Mouse (Mus musculus) embryonic fibroblast, embryonic 13.5 days (primary cell): ENCODE data around the gene Mpv17l2. TPM values are rescaled to one million over a fixed set of nuclear protein-coding genes. Genes with fewer than 3 reads are reported as not detected.

Experiments
- H3K27ac ChIP-seq: 2 replicates; pipeline ENCODE4 v1.5.1; 2012; ENCODE audit warnings: low read length, control low read depth, inconsistent platforms; ENCODE audit not compliant: insufficient read depth
- H3K4me1 ChIP-seq: 2 replicates; pipeline ENCODE4 v1.6.1; 2011; ENCODE audit warnings: low read length; ENCODE audit not compliant: control insufficient read depth, insufficient read depth
- H3K4me3 ChIP-seq: 2 replicates; pipeline ENCODE4 v1.5.1; 2011; ENCODE audit warnings: mild to moderate bottlenecking, control low read depth, low read length; ENCODE audit not compliant: insufficient read depth
- CTCF ChIP-seq: IDR thresholded peaks from 2 replicates; pipeline ENCODE4 v1.5.1; 2011; ENCODE audit warnings: mild to moderate bottlenecking, control low read depth, low read length, moderate library complexity, borderline replicate concordance; ENCODE audit not compliant: insufficient read depth
- POLR2A ChIP-seq: IDR thresholded peaks from 2 replicates; pipeline ENCODE4 v1.6.1; 2011; ENCODE audit warnings: low read depth, mild to moderate bottlenecking, control low read depth, low read length, moderate library complexity
- polyA plus RNA-seq: library from polyadenylated mRNA; stranded (reverse); fragments of >200 nt; gene quantifications from 2 replicates; pipeline ENCODE4 v1.2.4, GENCODE M21; 2011; ENCODE audit warnings: low read depth; ENCODE audit not compliant: missing spikeins, insufficient read length

Mpv17l2 gene
- polyA plus RNA-seq, 1 experiment, result 29.1 TPM

- Histone ChIP-seq H3K4me1 (no peaks in the 10 kb centered on the region), H3K4me3 (no peak overlapping the region), H3K27ac (no peak overlapping the region)
- TF ChIP-seq CTCF, result no peak
- TF ChIP-seq POLR2A, result no peak
Measured at GRCm38 (mm10) chr8:70725792-70726447, 34.8 kb downstream of the Mpv17l2 start.

DNA sequence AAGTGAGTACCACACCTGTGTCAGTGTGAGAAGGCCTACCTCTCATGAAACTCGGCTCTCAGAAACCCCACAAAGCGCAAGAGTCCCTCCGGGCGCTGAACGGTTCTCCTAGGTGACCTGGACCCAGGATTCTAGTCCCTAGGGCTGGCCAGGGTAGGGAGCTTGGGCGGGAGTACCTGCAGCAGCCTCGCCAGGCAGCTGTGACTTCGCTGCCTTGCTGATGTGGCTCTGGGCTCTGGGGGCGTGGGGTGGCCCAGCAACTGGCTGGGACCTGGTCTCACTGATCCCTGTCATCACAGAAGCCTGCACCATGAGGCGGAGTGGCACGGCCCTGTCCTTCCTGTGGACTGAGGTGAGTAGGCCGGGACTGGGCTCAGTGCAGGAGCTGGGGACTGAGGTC lies 36.5 kb downstream of the Mpv17l2 start:
- TF ChIP-seq CTCF (no peak), POLR2A (no peak)
- no peak overlapping the region for H3K4me3 ChIP-seq
- no peaks in the 10 kb centered on the region for H3K4me1 ChIP-seq
- no peak overlapping the region for H3K27ac ChIP-seq

- no peak within 1 kb of the TSS for H3K27ac ChIP-seq
- H3K4me1 ChIP-seq, result no peaks in the 10 kb centered on the region
- H3K4me3 ChIP-seq, result no peak within 1 kb of the TSS
- TF ChIP-seq CTCF, result no peak
- no peak for TF ChIP-seq POLR2A
Measured at GRCm38 (mm10) chr8:70723486-70724210, 37.1 kb downstream of the Mpv17l2 start, which contains the start of gene Pde4c. Gene Pde4c, plus strand, starts transcription at chr8:70723720.

DNA sequence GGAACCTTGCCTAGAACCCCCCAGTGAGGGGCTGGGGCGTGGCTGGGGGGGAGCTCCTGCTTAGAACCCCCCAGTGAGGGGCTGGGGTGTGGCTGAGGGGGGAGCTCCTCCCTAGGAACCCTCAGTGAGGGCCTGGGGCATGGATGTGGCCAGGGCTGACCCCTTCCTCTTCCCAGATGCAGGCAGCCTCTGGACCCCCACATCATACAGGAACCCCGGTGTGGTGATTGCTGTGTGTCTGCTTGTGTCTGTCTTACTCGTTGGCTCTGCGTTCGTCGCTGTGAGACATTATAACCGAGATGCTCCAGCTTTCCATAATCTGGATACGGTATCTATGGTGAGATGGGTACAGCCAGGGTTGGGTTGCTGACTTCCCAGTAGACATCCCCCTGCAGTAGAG lies 39.1 kb downstream of the Mpv17l2 start:
- H3K4me3 ChIP-seq, result no peak overlapping the region
- no peak overlapping the region for H3K27ac ChIP-seq
- TF ChIP-seq CTCF, result no peak
- no peak for TF ChIP-seq POLR2A
- H3K4me1 ChIP-seq, result no peaks in the 10 kb centered on the region

DNA sequence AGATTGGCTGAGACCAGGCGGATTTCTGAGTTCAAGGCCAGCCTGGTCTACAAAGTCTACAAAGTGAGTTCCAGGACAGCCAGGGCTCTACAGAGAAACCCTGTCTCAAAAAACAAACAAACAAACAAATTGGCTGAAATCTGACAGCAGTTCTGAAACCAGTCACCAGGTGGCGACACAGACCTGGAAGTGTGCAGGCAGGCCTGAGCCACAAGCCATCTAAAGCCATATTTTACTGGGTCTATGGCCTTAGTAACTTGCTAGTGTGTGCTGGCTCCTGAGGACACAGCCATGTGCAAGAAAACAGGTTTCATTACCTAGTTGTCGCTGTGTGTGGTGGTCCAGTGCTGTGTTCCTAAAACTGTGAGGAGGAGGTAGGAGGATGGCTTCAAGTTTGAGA lies 40.0 kb downstream of the Mpv17l2 start:
- TF ChIP-seq CTCF (peak; percentile 93), POLR2A (no peak)
- Histone ChIP-seq H3K27ac (no peak overlapping the region), H3K4me1 (no peaks in the 10 kb centered on the region), H3K4me3 (no peak overlapping the region)

DNA sequence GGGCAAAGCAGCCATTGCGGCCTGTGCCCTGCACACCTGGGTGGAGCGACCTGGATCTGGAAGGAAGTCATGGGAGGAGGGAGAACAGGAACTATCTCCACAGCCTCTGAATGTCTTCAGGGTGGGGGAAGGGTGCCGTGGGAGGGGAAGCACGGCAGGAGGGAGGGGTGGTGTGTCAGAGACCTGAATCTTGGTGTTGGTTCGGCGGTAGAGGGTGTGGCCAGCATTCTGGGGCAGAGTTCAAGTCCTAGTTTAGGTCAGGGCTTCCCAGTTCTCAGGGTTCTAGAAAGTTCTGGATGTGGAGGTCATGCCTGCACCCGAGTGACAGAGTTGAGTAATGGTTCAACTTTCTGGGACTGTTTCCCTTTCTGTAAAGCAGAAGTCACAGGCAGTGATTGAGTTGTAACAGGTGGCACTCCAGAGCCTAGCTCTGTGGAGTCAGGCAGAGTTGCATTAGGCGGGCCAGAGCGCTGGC lies 40.9 kb downstream of the Mpv17l2 start:
- Histone ChIP-seq H3K27ac (no peak overlapping the region), H3K4me3 (no peak overlapping the region), H3K4me1 (no peaks in the 10 kb centered on the region)
- TF ChIP-seq CTCF, result no peak
- no peak for TF ChIP-seq POLR2A

- Histone ChIP-seq H3K4me3 (no peak within 1 kb of the TSS), H3K4me1 (no peaks in the 10 kb centered on the region), H3K27ac (no peak within 1 kb of the TSS)
- TF ChIP-seq POLR2A (no peak), CTCF (peak; percentile 68)
Measured at GRCm38 (mm10) chr8:70718297-70718696, 42.4 kb downstream of the Mpv17l2 start, which contains the start of gene Gm3336. Gene Gm3336, plus strand, starts transcription at chr8:70718543.

DNA sequence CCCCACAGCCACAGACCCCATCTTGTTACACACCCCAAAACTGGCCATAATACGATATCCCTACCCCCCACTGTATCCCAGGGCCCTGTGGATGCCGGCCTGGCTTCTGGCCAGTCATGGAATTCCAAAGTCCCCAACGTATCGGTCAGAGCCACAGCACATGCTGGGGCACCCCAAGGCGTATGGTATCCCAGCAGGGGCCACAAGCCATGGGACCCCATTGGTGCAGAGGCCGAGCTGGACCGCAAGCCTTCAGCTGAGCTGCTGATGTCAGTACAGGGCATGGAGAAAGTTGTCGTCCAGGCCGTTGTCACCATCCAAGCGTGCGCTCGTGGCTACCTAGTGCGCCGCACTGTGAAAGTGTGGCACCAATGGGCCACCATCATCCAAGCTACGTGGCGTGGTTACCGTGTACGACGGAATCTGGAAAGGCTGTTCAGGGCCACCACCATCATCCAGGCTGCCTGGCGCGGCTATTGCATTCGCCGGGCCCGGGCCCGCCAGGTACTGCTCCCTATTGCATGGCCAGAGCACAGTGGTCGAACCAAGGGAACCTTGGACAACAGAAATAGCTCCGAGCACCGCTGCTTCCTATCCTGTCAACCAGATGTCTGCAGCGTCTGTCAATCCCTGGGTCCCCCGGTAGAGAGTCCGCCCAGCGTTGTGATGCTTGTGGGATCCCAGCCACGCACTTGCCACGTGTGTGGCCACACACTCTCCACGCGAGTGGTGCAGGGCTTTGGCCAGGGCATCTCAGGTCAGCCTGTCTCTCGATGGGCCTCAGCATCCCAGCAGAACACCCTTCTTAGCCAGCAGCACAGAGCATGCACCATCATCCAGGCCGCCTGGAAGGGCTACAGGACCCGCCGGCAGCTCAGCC lies 44.0 kb downstream of the Mpv17l2 start:
- H3K4me3 ChIP-seq, result no peak overlapping the region
- no peaks in the 10 kb centered on the region for H3K4me1 ChIP-seq
- no peak overlapping the region for H3K27ac ChIP-seq
- TF ChIP-seq POLR2A (no peak), CTCF (no peak)

GRCm38 (mm10) chr8:70715086-70715485 lies 45.7 kb downstream of the Mpv17l2 start:
- TF ChIP-seq CTCF, result no peak
- no peak for TF ChIP-seq POLR2A
- Histone ChIP-seq H3K27ac (no peak overlapping the region), H3K4me1 (no peaks in the 10 kb centered on the region), H3K4me3 (no peak overlapping the region)
